Mouse (Mus musculus): ENCODE measurements around the gene Adamts17. TPM values are rescaled to one million over a fixed set of nuclear protein-coding genes. Genes with fewer than 3 reads are reported as not detected.

Gene Adamts17
- polyA plus RNA-seq, 2 experiments, result 16.0 to 19.5 TPM

DNA sequence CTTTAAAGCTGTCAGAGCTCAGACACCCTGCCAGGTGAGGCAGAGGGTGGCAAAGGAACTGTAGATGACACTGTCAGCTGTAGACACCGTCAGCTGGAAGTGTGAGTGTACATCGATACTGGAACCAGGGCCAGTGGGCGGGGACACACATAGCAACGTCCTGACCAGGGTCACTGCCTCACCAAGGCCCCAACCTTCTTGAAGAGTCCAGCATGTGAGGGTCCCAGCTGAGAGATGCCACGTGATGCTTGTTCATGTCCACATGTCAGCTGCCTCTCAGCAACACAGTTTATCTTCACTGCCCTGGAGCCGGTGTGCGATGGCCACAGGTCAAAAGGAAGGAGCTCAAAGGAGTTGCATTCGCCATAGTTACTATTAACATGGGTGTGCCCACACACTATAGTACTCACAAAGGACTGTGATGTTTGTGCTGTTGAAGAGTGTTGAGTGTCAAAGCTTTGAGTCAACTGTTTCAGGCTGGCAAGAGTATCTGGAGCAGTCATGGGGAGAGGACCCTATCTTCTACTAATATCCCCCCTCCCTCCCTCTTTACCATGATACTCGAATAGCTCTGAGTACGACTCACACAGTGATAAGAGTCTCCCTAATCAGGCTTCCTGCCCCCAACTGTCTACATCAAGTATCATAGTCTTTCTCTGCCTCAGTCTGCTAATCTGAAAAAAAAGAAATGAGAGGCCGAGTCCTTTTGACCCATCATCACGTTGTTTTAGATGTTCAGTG lies 172.6 kb downstream of the Adamts17 start:
- Histone ChIP-seq H3K36me3 (ENCODE audit: control insufficient read depth, insufficient read depth, low read length) (peaks cover 3% of the 10 kb centered on the region; the same call in 1 of the 2 replicates), H3K9me3 (ENCODE audit: control insufficient read depth, low read length) (peaks cover 10% of the 10 kb centered on the region; the same call in 1 of the 2 replicates), H3K27me3 (ENCODE audit: control insufficient read depth, insufficient read depth, low read length) (no peaks in the 10 kb centered on the region), H3K4me1 (ENCODE audit: control insufficient read depth, insufficient read depth, low read length) (no peaks in the 10 kb centered on the region), H3K27ac (replicated peaks; ENCODE audit: low read depth, low read length) (no peak overlapping the region), H3K4me3 (replicated peaks; ENCODE audit: low read length) (no peak overlapping the region), H3K9ac (ENCODE audit: low read depth, low read length, severe bottlenecking) (no peak overlapping the region), H3K4me2 (replicated peaks; ENCODE audit: low read depth, low read length, severe bottlenecking) (no peak overlapping the region)
- no peak for ATAC-seq (ENCODE audit: low FRiP score, low read depth)
- TF ChIP-seq POLR2A (IDR thresholded peaks at IDR 0.05; ENCODE audit: borderline replicate concordance, extremely low read depth, insufficient read depth, insufficient read length), result no peak
- 76% methylated on average over 12 of the region's 12 CpGs for WGBS
- no peak for DNase-seq (ENCODE audit: low spot score)

GRCm38 (mm10) chr7:67013211-67013895 lies 173.8 kb downstream of the Adamts17 start:
- DNase-seq (ENCODE audit: low spot score), result no peak
- no peak for ATAC-seq (ENCODE audit: low FRiP score, low read depth)
- Histone ChIP-seq H3K36me3 (ENCODE audit: control insufficient read depth, insufficient read depth, low read length) (no peaks in the 10 kb centered on the region; the same call in 1 of the 2 replicates), H3K4me3 (replicated peaks; ENCODE audit: low read length) (no peak overlapping the region), H3K27me3 (ENCODE audit: control insufficient read depth, insufficient read depth, low read length) (no peaks in the 10 kb centered on the region), H3K4me2 (replicated peaks; ENCODE audit: low read depth, low read length, severe bottlenecking) (no peak overlapping the region), H3K4me1 (ENCODE audit: control insufficient read depth, insufficient read depth, low read length) (no peaks in the 10 kb centered on the region), H3K27ac (replicated peaks; ENCODE audit: low read depth, low read length) (no peak overlapping the region), H3K9me3 (ENCODE audit: control insufficient read depth, low read length) (peaks cover 5% of the 10 kb centered on the region; the same call in 1 of the 2 replicates), H3K9ac (ENCODE audit: low read depth, low read length, severe bottlenecking) (no peak overlapping the region)
- TF ChIP-seq POLR2A (IDR thresholded peaks at IDR 0.05; ENCODE audit: borderline replicate concordance, extremely low read depth, insufficient read depth, insufficient read length), result no peak
- WGBS, result 90% methylated on average over 12 of the region's 12 CpGs

- ATAC-seq (ENCODE audit: low FRiP score, low read depth) (no peak), DNase-seq (ENCODE audit: low spot score) (no peak)
- Histone ChIP-seq H3K9ac (ENCODE audit: low read depth, low read length, severe bottlenecking) (no peak overlapping the region), H3K27ac (replicated peaks; ENCODE audit: low read depth, low read length) (no peak overlapping the region), H3K4me3 (replicated peaks; ENCODE audit: low read length) (no peak overlapping the region), H3K36me3 (ENCODE audit: control insufficient read depth, insufficient read depth, low read length) (peaks cover 4% of the 10 kb centered on the region; the same call in 1 of the 2 replicates), H3K27me3 (ENCODE audit: control insufficient read depth, insufficient read depth, low read length) (no peaks in the 10 kb centered on the region), H3K4me2 (replicated peaks; ENCODE audit: low read depth, low read length, severe bottlenecking) (no peak overlapping the region), H3K9me3 (ENCODE audit: control insufficient read depth, low read length) (no peaks in the 10 kb centered on the region), H3K4me1 (ENCODE audit: control insufficient read depth, insufficient read depth, low read length) (no peaks in the 10 kb centered on the region)
- TF ChIP-seq POLR2A (IDR thresholded peaks at IDR 0.05; ENCODE audit: borderline replicate concordance, extremely low read depth, insufficient read depth, insufficient read length), result no peak
- 77% methylated on average over 3 of the region's 3 CpGs for WGBS
These were observed 180.4 kb downstream of the Adamts17 start for GRCm38 (mm10) chr7:67019937-67020336.

GRCm38 (mm10) chr7:67026114-67027070 lies 186.9 kb downstream of the Adamts17 start:
- peak; percentile 78 for DNase-seq (ENCODE audit: low spot score)
- Histone ChIP-seq H3K4me2 (replicated peaks; ENCODE audit: low read depth, low read length, severe bottlenecking) (peak overlapping the region; percentile 33), H3K4me3 (replicated peaks; ENCODE audit: low read length) (no peak overlapping the region)

More at GRCm38 (mm10) chr7:67026114-67027070, 186.9 kb downstream of the Adamts17 start:
- WGBS, result 17% methylated on average over 20 of the region's 20 CpGs
- Histone ChIP-seq H3K4me1 (ENCODE audit: control insufficient read depth, insufficient read depth, low read length) (peaks cover 12% of the 10 kb centered on the region), H3K9me3 (ENCODE audit: control insufficient read depth, low read length) (no peaks in the 10 kb centered on the region), H3K9ac (ENCODE audit: low read depth, low read length, severe bottlenecking) (no peak overlapping the region), H3K27ac (replicated peaks; ENCODE audit: low read depth, low read length) (peak overlapping the region; percentile 77), H3K27me3 (ENCODE audit: control insufficient read depth, insufficient read depth, low read length) (no peaks in the 10 kb centered on the region), H3K36me3 (ENCODE audit: control insufficient read depth, insufficient read depth, low read length) (peaks cover 3% of the 10 kb centered on the region; the same call in 1 of the 2 replicates)
- ATAC-seq (ENCODE audit: low FRiP score, low read depth), result peak; percentile 77
- no peak for TF ChIP-seq POLR2A (IDR thresholded peaks at IDR 0.05; ENCODE audit: borderline replicate concordance, extremely low read depth, insufficient read depth, insufficient read length)

Data from limb, embryonic 14.5 days (tissue).